35 mouse cellular contexts compared by ENCODE assay signal in genomic region chr10:106872714-106873113, GRCm38 (mm10).
"Had no signal": no experiment of that assay in that cellular context is flagged by ENCODE, and none has a peak within 500 bp of the region (broad histone marks: within the 10 kb centered on the region; RNA-seq: fewer than 3 reads in every experiment).

No protein-coding gene starts in this region.

- H3K4me1 ChIP-seq: heart, embryonic 10.5 days; heart, embryonic 12.5 days; heart, embryonic 13.5 days; heart, embryonic 15.5 days; hindbrain, embryonic 10.5 days; hindbrain, embryonic 12.5 days; hindbrain, embryonic 13.5 days; hindbrain, embryonic 15.5 days; intestine, embryonic 15.5 days; kidney, embryonic 15.5 days had no signal

- H3K36me3 ChIP-seq: heart, embryonic 10.5 days; heart, embryonic 12.5 days; heart, embryonic 13.5 days; heart, embryonic 15.5 days; hindbrain, embryonic 10.5 days; hindbrain, embryonic 12.5 days; intestine, embryonic 15.5 days; kidney, embryonic 15.5 days had no signal

- ATAC-seq: hindbrain, embryonic 16.5 days; hindbrain, postnatal 0 days; inflammation-experienced regulatory T-cells, adult 6 months; intestine, embryonic 15.5 days; intestine, embryonic 16.5 days; intestine, postnatal 0 days had no signal

- H3K4me3 ChIP-seq: heart, adult 2 months; heart, embryonic 10.5 days; heart, embryonic 12.5 days; heart, embryonic 13.5 days; heart, embryonic 15.5 days; hindbrain, embryonic 10.5 days; hindbrain, embryonic 12.5 days; hindbrain, embryonic 13.5 days; hindbrain, embryonic 15.5 days; intestine, embryonic 15.5 days; kidney, embryonic 15.5 days; layer of hippocampus, adult 2 months had no signal

- H3K9ac ChIP-seq: heart, embryonic 12.5 days; heart, embryonic 13.5 days; heart, embryonic 15.5 days; hindbrain, embryonic 12.5 days; hindbrain, embryonic 13.5 days; hindbrain, embryonic 14.5 days; hindbrain, embryonic 15.5 days; intestine, embryonic 15.5 days; kidney, embryonic 15.5 days had no signal

- H3K9me3 ChIP-seq: heart, embryonic 10.5 days; heart, embryonic 12.5 days; heart, embryonic 13.5 days; heart, embryonic 15.5 days; hindbrain, embryonic 10.5 days; hindbrain, embryonic 12.5 days; hindbrain, embryonic 13.5 days; hindbrain, embryonic 15.5 days; intestine, embryonic 15.5 days; kidney, embryonic 15.5 days had no signal

- DNase-seq: heart, adult 2 months; heart, postnatal 10 days; heart, postnatal 14 days; heart, postnatal 36 days; heart, postnatal 4 days; kidney, adult 11 months; kidney, adult 18-20 months; kidney, adult 2 months; kidney, adult 8-10 months; kidney, adult 9 months; kidney, postnatal 10 days; kidney, postnatal 14 days; kidney, postnatal 25 days; kidney, postnatal 36 days; kidney, postnatal 4 days; layer of hippocampus, adult 9-11 months had no signal

- H3K27ac ChIP-seq: heart, adult 2 months; heart, embryonic 10.5 days; heart, embryonic 13.5 days; heart, embryonic 15.5 days; hindbrain, embryonic 10.5 days; hindbrain, embryonic 12.5 days; hindbrain, embryonic 13.5 days; hindbrain, embryonic 14.5 days; hindbrain, embryonic 15.5 days; hindbrain, postnatal 0 days; intestine, embryonic 15.5 days; kidney, embryonic 15.5 days; kidney, postnatal 0 days; layer of hippocampus, adult 2 months had no signal

- H3K4me2 ChIP-seq: heart, embryonic 11.5 days; heart, embryonic 12.5 days; heart, embryonic 13.5 days; heart, embryonic 15.5 days; hindbrain, embryonic 12.5 days; hindbrain, embryonic 13.5 days; hindbrain, embryonic 14.5 days; hindbrain, embryonic 15.5 days; intestine, embryonic 15.5 days; kidney, embryonic 15.5 days had no signal

- H3K27me3 ChIP-seq: heart, embryonic 12.5 days; heart, embryonic 13.5 days; heart, embryonic 15.5 days; hindbrain, embryonic 12.5 days; hindbrain, embryonic 13.5 days; hindbrain, embryonic 15.5 days; intestine, embryonic 15.5 days; kidney, embryonic 15.5 days had no signal
